Mouse (Mus musculus) midbrain, embryonic 13.5 days (tissue): Measurements from ENCODE around the gene Stambp. TPM values are rescaled to one million over a fixed set of nuclear protein-coding genes. Genes with fewer than 3 reads are reported as not detected.
"Not testable (repeated sequence)": the region's sequence is repeated elsewhere in the genome, so short reads cannot be mapped to it uniquely, and the experiment has no call there.

Experiments used
- ATAC-seq: fragments of 200-750 bp; cut with Nextera tagmentation; 2 replicates; pipeline ENCODE4 v1.8.0; 2017; ENCODE audit warnings: mild to moderate bottlenecking, moderate TSS enrichment, moderate library complexity
- H3K27ac ChIP-seq: fragments of 300-500 bp; sonication (generic); 2 replicates; pipeline ENCODE4 v1.5.1; 2015; ENCODE audit warnings: inconsistent platforms, mild to moderate bottlenecking, moderate library complexity
- H3K27me3 ChIP-seq: fragments of 300-500 bp; sonication (generic); 2 replicates; pipeline ENCODE4 v1.6.1; 2015; ENCODE audit warnings: mild to moderate bottlenecking, inconsistent platforms
- H3K36me3 ChIP-seq: fragments of 300-500 bp; sonication (generic); 2 replicates; pipeline ENCODE4 v1.6.1; 2015; ENCODE audit warnings: mild to moderate bottlenecking, inconsistent platforms
- H3K4me1 ChIP-seq: fragments of 300-500 bp; sonication (generic); replicated peaks from 2 replicates; pipeline ENCODE4 v1.6.1; 2015; ENCODE audit warnings: inconsistent platforms
- H3K4me2 ChIP-seq: fragments of 300-500 bp; sonication (generic); replicated peaks from 2 replicates; pipeline ENCODE4 v1.6.1; 2015; ENCODE audit warnings: moderate library complexity, mild to moderate bottlenecking, inconsistent platforms
- H3K4me3 ChIP-seq: fragments of 300-500 bp; sonication (generic); replicated peaks from 2 replicates; pipeline ENCODE4 v1.5.1; 2015; ENCODE audit warnings: mild to moderate bottlenecking, inconsistent platforms
- H3K9ac ChIP-seq: fragments of 300-500 bp; sonication (generic); replicated peaks from 2 replicates; pipeline ENCODE4 v1.6.1; 2015; ENCODE audit warnings: mild to moderate bottlenecking, inconsistent platforms
- H3K9me3 ChIP-seq: fragments of 300-500 bp; sonication (generic); 2 replicates; pipeline ENCODE4 v1.6.1; 2016; ENCODE audit warnings: mild to moderate bottlenecking, inconsistent platforms
- WGBS: fragments of 180-500 bp; shearing (Covaris S2); methylation state at CpG from one replicate; pipeline ENCODE4 v1.1.7; 2015; 5-methylcytosine and 5-hydroxymethylcytosine counted together
- polyA plus RNA-seq: library from polyadenylated mRNA; unstranded; fragments of >200 nt; fragmentation: Nextera tagmentation; extraction: Ambion mirVana; gene quantifications from 2 replicates; pipeline ENCODE4 v1.2.1, GENCODE M21; 2015

Gene Stambp
- polyA plus RNA-seq, 1 experiment from 2014 or later = 48.6 TPM

- H3K27ac ChIP-seq = no peak overlapping the region
- H3K4me3 ChIP-seq = no peak overlapping the region
- ATAC-seq = no peak
- WGBS = 81% methylated on average over 8 of the region's 8 CpGs
- no peak overlapping the region for H3K4me2 ChIP-seq
- H3K27me3 ChIP-seq = no peaks in the 10 kb centered on the region
- no peaks in the 10 kb centered on the region for H3K36me3 ChIP-seq
- H3K4me1 ChIP-seq = no peaks in the 10 kb centered on the region
- H3K9me3 ChIP-seq = no peaks in the 10 kb centered on the region
- no peak overlapping the region for H3K9ac ChIP-seq
Observed at GRCm38 (mm10) chr6:83592051-83592450, 19.5 kb upstream of the Stambp start.

GRCm38 (mm10) chr6:83590301-83590700, 17.8 kb upstream of the Stambp start:
- H3K36me3 ChIP-seq = no peaks in the 10 kb centered on the region
- ATAC-seq = no peak
- H3K4me3 ChIP-seq = no peak overlapping the region
- no peak overlapping the region for H3K4me2 ChIP-seq
- H3K27ac ChIP-seq = no peak overlapping the region
- H3K9me3 ChIP-seq = no peaks in the 10 kb centered on the region
- 87% methylated on average over 3 of the region's 3 CpGs for WGBS
- H3K4me1 ChIP-seq = no peaks in the 10 kb centered on the region
- H3K9ac ChIP-seq = no peak overlapping the region
- no peaks in the 10 kb centered on the region for H3K27me3 ChIP-seq

GRCm38 (mm10) chr6:83587191-83587590, 14.7 kb upstream of the Stambp start:
- 90% methylated on average over 8 of the region's 8 CpGs for WGBS
- H3K9ac ChIP-seq = not testable (repeated sequence)

GRCm38 (mm10) chr6:83585328-83585727, 12.8 kb upstream of the Stambp start:
- H3K9me3 ChIP-seq, H3K27ac ChIP-seq, H3K36me3 ChIP-seq, H3K27me3 ChIP-seq, H3K9ac ChIP-seq, H3K4me2 ChIP-seq, H3K4me1 ChIP-seq, H3K4me3 ChIP-seq, ATAC-seq: not testable (repeated sequence)
- WGBS = 90% methylated on average over 9 of the region's 9 CpGs

More at GRCm38 (mm10) chr6:83587191-83587590, 14.7 kb upstream of the Stambp start:
- H3K4me2 ChIP-seq, H3K36me3 ChIP-seq, H3K4me1 ChIP-seq, ATAC-seq, H3K9me3 ChIP-seq, H3K27ac ChIP-seq, H3K27me3 ChIP-seq, H3K4me3 ChIP-seq: not testable (repeated sequence)

GRCm38 (mm10) chr6:83583591-83583990, 11.1 kb upstream of the Stambp start:
- ATAC-seq = no peak
- 86% methylated on average over 2 of the region's 2 CpGs for WGBS
- H3K4me3 ChIP-seq = no peak overlapping the region

GRCm38 (mm10) chr6:83582938-83583270, 10.4 kb upstream of the Stambp start:
- peak; percentile 79 for ATAC-seq
- 0 out of 2 replicates have a peak, but pooled peaks cover 10% of the 10 kb centered on the region for H3K27me3 ChIP-seq
- H3K4me1 ChIP-seq = no peaks in the 10 kb centered on the region
- H3K4me3 ChIP-seq = no peak overlapping the region
- H3K36me3 ChIP-seq = no peaks in the 10 kb centered on the region
- H3K4me2 ChIP-seq = peak overlapping the region; percentile 17; the same call in 1 of the 2 replicates
- no peaks in the 10 kb centered on the region for H3K9me3 ChIP-seq
- H3K9ac ChIP-seq = no peak overlapping the region
- WGBS = 1% methylated on average over 6 of the region's 6 CpGs
- H3K27ac ChIP-seq = no peak overlapping the region

More at GRCm38 (mm10) chr6:83583591-83583990, 11.1 kb upstream of the Stambp start:
- 0 out of 2 replicates have a peak, but pooled peaks cover 10% of the 10 kb centered on the region for H3K27me3 ChIP-seq
- H3K9me3 ChIP-seq = no peaks in the 10 kb centered on the region
- no peak overlapping the region for H3K4me2 ChIP-seq
- no peak overlapping the region for H3K27ac ChIP-seq
- H3K9ac ChIP-seq = no peak overlapping the region
- H3K36me3 ChIP-seq = no peaks in the 10 kb centered on the region
- H3K4me1 ChIP-seq = no peaks in the 10 kb centered on the region

GRCm38 (mm10) chr6:83582135-83582937, 9.8 kb upstream of the Stambp start:
- no peaks in the 10 kb centered on the region for H3K9me3 ChIP-seq
- H3K9ac ChIP-seq = no peak overlapping the region
- H3K4me1 ChIP-seq = no peaks in the 10 kb centered on the region
- H3K36me3 ChIP-seq = no peaks in the 10 kb centered on the region
- H3K4me3 ChIP-seq = no peak overlapping the region
- 0 out of 2 replicates have a peak, but pooled peaks cover 10% of the 10 kb centered on the region for H3K27me3 ChIP-seq
- ATAC-seq = peak; percentile 65
- WGBS = 43% methylated on average over 20 of the region's 20 CpGs
- peak overlapping the region; percentile 17; the same call in 1 of the 2 replicates for H3K4me2 ChIP-seq
- no peak overlapping the region for H3K27ac ChIP-seq

GRCm38 (mm10) chr6:83577534-83577933, 5.0 kb upstream of the Stambp start:
- ATAC-seq = no peak
- H3K9me3 ChIP-seq = no peaks in the 10 kb centered on the region

GRCm38 (mm10) chr6:83575609-83576008, 3.1 kb upstream of the Stambp start:
- ATAC-seq = no peak
- H3K4me1 ChIP-seq = peaks cover 16% of the 10 kb centered on the region
- H3K9ac ChIP-seq = no peak overlapping the region
- no peak overlapping the region for H3K4me3 ChIP-seq
- H3K36me3 ChIP-seq = no peaks in the 10 kb centered on the region
- 81% methylated on average over 4 of the region's 4 CpGs for WGBS
- peaks cover 13% of the 10 kb centered on the region; the same call in 1 of the 2 replicates for H3K27me3 ChIP-seq
- no peak overlapping the region for H3K27ac ChIP-seq
- no peak overlapping the region for H3K4me2 ChIP-seq
- H3K9me3 ChIP-seq = no peaks in the 10 kb centered on the region

More at GRCm38 (mm10) chr6:83577534-83577933, 5.0 kb upstream of the Stambp start:
- Histone ChIP-seq H3K27me3 (peaks cover 15% of the 10 kb centered on the region; the same call in 1 of the 2 replicates), H3K27ac (no peak overlapping the region), H3K9ac (no peak overlapping the region), H3K4me3 (no peak overlapping the region), H3K4me1 (peaks cover 4% of the 10 kb centered on the region; the same call in 1 of the 2 replicates), H3K4me2 (no peak overlapping the region), H3K36me3 (no peaks in the 10 kb centered on the region)

GRCm38 (mm10) chr6:83571840-83572667, 475 bp downstream of the Stambp start:
- Histone ChIP-seq H3K9ac (peak overlapping the region; percentile 90), H3K36me3 (peaks cover 18% of the 10 kb centered on the region), H3K4me3 (peak overlapping the region; percentile 67), H3K27ac (peak overlapping the region; percentile 84), H3K4me1 (peaks cover 16% of the 10 kb centered on the region), H3K9me3 (no peaks in the 10 kb centered on the region), H3K4me2 (peak overlapping the region; percentile 82), H3K27me3 (peaks cover 5% of the 10 kb centered on the region; the same call in 1 of the 2 replicates)
- ATAC-seq = peak; percentile 96
- WGBS = 5% methylated on average over 37 of the region's 37 CpGs

GRCm38 (mm10) chr6:83568901-83569862, 3.3 kb downstream of the Stambp start:
- WGBS = 81% methylated on average over 20 of the region's 20 CpGs
- no peaks in the 10 kb centered on the region for H3K27me3 ChIP-seq
- no peak overlapping the region for H3K9ac ChIP-seq
- ATAC-seq = no peak
- H3K4me1 ChIP-seq = peaks cover 18% of the 10 kb centered on the region
- no peak overlapping the region for H3K4me2 ChIP-seq
- H3K27ac ChIP-seq = no peak overlapping the region
- no peak overlapping the region for H3K4me3 ChIP-seq
- no peaks in the 10 kb centered on the region for H3K9me3 ChIP-seq
- H3K36me3 ChIP-seq = peaks cover 35% of the 10 kb centered on the region
